Mouse (Mus musculus): ENCODE results near the gene Dnajb8.

DNA sequence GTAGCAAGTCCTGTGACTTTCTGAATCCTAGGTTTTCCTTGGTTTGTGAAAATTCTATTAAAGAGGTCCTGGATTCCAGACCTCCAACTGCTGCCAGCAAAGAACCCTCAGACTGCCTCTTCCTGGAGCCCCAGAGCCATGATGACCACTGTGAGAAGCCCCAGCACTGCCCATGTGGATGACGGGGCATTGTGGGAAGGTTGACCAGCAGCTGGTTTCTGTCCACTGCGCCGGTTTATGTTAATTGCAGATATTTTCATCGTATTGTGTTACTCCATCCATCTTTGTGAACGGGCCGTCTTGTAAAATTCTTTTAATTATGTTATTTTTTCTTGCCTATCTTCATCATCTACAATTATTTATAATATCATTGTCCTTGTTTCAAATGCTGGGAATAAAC, 52.6 kb downstream of the Dnajb8 start:
- no peak for TF ChIP-seq EP300 (IDR thresholded peaks at IDR 0.05; ENCODE audit: insufficient read depth, low read depth, low read length)
- no peak for TF ChIP-seq CTCF (IDR thresholded peaks at IDR 0.05)

All from heart, adult 2 months (tissue).